Mouse (Mus musculus): ENCODE data around the gene Rbms3.

DNA sequence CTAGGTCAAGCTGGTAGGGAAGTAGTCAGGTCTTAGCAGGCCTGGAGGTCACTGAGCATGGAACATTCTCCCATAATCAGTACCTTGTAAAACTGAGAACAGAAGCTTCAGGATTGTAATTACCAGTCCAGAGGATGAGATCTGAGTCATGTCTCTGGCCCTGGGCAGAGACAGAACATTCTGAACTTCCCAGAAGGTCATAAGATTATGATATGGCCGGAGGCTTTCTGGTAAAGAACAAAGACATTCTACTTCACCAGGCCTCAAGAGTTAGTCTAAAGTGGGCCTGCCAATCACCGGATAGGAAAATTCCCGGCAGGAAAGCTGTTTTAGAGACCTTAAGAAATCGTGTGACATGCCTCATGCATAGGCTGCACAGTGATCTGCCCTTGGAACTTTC is 799.8 kb downstream of the Rbms3 start:
- TF ChIP-seq CTCF (IDR thresholded peaks at IDR 0.05; ENCODE audit: insufficient read depth, low read depth, low read length) (no peak), POLR2A (IDR thresholded peaks at IDR 0.05; ENCODE audit: insufficient read depth, low read depth, low read length) (no peak)
